Mouse (Mus musculus): Measurements from ENCODE around the gene Grk2. TPM values are rescaled to one million over a fixed set of nuclear protein-coding genes. Genes with fewer than 3 reads are reported as not detected.
A peak's percentile ranks its signal among the peaks of the same experiment; 100 is the strongest.

The Grk2 gene
- polyA plus RNA-seq, 1 experiment from 2014 or later = 18.5 TPM

DNA sequence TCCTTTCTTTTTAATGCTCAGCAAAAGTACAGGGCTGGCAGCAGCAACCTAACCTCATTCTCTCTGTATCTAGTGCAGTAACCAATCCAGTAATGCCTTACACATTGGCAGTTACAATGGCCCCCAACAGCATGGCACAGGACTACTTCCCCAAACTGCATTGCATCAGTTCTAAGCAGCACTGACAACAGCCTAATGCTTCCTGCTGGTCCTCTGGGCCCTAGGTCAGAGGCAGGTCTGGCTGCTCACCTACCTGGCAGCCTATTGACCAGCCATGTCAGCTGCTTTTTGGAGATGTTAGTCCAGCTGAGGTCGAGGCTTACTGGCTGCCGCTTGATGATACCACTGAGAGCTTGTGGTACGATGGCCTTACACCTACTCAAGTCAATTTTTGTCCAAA is 16.1 kb upstream of the Grk2 start:
- H3K9ac ChIP-seq = no peak overlapping the region
- no peaks in the 10 kb centered on the region for H3K4me1 ChIP-seq
- no peak for ATAC-seq (ENCODE audit: insufficient number of reproducible peaks, low FRiP score, low TSS enrichment, low read depth)
- H3K4me3 ChIP-seq = no peak overlapping the region
- H3K9me3 ChIP-seq = no peaks in the 10 kb centered on the region
- H3K27me3 ChIP-seq = no peaks in the 10 kb centered on the region
- no peak overlapping the region for H3K4me2 ChIP-seq
- no peak overlapping the region for H3K27ac ChIP-seq
- H3K36me3 ChIP-seq = peaks cover 95% of the 10 kb centered on the region
- 91% methylated on average over 3 of the region's 3 CpGs for WGBS

- 71% methylated on average over 1 of the region's 1 CpGs for WGBS
- Histone ChIP-seq H3K4me1 (no peaks in the 10 kb centered on the region), H3K27ac (no peak overlapping the region), H3K27me3 (no peaks in the 10 kb centered on the region), H3K4me3 (no peak overlapping the region), H3K9me3 (no peaks in the 10 kb centered on the region), H3K36me3 (peaks cover 94% of the 10 kb centered on the region), H3K4me2 (no peak overlapping the region), H3K9ac (no peak overlapping the region)
- ATAC-seq (ENCODE audit: insufficient number of reproducible peaks, low FRiP score, low TSS enrichment, low read depth) = no peak
Observed at GRCm38 (mm10) chr19:4321622-4322021, 15.6 kb upstream of the Grk2 start.

DNA sequence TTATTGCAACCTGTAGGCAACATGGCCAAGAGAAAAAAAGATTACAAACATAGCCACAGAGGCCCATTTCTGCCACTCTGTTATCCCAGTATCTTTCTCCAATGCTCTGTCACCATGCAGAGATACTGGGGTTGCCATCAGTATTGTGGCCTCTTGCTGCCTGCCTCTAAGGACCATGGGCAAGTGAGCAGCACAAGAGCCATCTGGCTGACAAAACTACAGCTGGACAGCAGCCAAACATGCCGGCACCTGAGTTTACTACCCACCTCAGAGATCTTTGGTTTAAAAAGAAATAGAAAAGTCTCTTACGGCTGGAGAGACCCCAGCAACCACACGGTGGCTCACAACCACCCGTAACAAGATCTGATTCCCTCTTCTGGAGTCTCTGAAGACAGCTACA is 13.2 kb upstream of the Grk2 start:
- no peak overlapping the region for H3K9ac ChIP-seq
- 0 out of 2 replicates have a peak, but pooled peaks cover 3% of the 10 kb centered on the region for H3K4me1 ChIP-seq
- peaks cover 78% of the 10 kb centered on the region for H3K36me3 ChIP-seq
- ATAC-seq (ENCODE audit: insufficient number of reproducible peaks, low FRiP score, low TSS enrichment, low read depth) = no peak
- no peaks in the 10 kb centered on the region for H3K9me3 ChIP-seq
- no peak overlapping the region for H3K4me2 ChIP-seq
- no peak overlapping the region for H3K27ac ChIP-seq
- no peak overlapping the region for H3K4me3 ChIP-seq
- 42% methylated on average over 4 of the region's 4 CpGs for WGBS
- H3K27me3 ChIP-seq = no peaks in the 10 kb centered on the region

DNA sequence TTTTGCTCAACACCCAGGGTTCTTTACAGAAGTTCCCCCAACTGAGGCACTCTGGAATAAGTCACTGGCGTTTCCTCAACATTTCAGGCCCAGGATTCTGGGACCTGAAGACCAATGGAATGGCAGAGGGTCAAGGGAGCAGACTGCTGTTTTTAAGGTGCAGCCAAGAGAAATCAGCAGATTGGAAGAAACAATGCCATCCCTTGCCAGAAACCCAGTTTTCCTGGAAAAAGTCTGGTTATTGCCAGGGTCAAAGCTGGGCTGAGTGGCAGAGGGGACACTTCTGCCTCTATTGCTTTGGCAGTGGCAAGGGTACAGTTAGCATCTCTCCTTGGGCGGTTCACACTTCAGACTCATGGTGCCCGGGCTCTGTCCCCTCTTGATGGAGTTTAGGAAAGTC is 11.2 kb upstream of the Grk2 start:
- Histone ChIP-seq H3K4me1 (0 out of 2 replicates have a peak, but pooled peaks cover 3% of the 10 kb centered on the region), H3K4me2 (no peak overlapping the region), H3K27me3 (no peaks in the 10 kb centered on the region), H3K4me3 (no peak overlapping the region), H3K36me3 (peaks cover 75% of the 10 kb centered on the region), H3K9ac (no peak overlapping the region), H3K27ac (no peak overlapping the region), H3K9me3 (no peaks in the 10 kb centered on the region)
- WGBS = 85% methylated on average over 3 of the region's 3 CpGs
- ATAC-seq (ENCODE audit: insufficient number of reproducible peaks, low FRiP score, low TSS enrichment, low read depth) = no peak

GRCm38 (mm10) chr19:4315223-4315944 is 9.4 kb upstream of the Grk2 start:
- no peak for ATAC-seq (ENCODE audit: insufficient number of reproducible peaks, low FRiP score, low TSS enrichment, low read depth)
- no peaks in the 10 kb centered on the region for H3K9me3 ChIP-seq
- peaks cover 59% of the 10 kb centered on the region for H3K36me3 ChIP-seq
- H3K27me3 ChIP-seq = no peaks in the 10 kb centered on the region
- no peak overlapping the region for H3K4me2 ChIP-seq
- H3K27ac ChIP-seq = no peak overlapping the region
- 0 out of 2 replicates have a peak, but pooled peaks cover 3% of the 10 kb centered on the region for H3K4me1 ChIP-seq
- no peak overlapping the region for H3K9ac ChIP-seq
- no peak overlapping the region for H3K4me3 ChIP-seq
- 81% methylated on average over 6 of the region's 6 CpGs for WGBS

DNA sequence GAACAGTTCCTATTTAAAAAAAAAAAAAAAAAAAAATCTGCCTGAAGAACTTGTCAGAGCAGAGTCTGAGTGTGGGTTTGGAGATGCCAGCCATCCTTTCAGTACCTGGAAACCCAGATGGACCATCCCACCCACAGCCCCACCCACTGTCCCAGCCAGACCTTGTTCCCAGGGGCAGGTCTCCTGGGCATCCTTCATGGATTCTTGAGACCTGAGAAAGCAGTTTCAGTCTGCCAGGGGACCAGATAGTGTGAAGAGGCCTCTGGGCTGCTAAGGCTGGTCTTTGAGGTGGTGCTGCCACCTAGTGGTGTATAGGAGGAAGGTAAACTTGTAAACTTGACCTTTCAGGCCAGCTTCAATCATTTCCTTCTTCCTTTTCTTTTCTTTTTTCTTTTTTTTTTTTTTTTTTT is 3.8 kb upstream of the Grk2 start:
- Histone ChIP-seq H3K27ac (no peak overlapping the region), H3K4me3 (no peak overlapping the region), H3K9ac (no peak overlapping the region), H3K36me3 (peaks cover 17% of the 10 kb centered on the region), H3K4me1 (peaks cover 17% of the 10 kb centered on the region), H3K27me3 (no peaks in the 10 kb centered on the region), H3K4me2 (no peak overlapping the region), H3K9me3 (no peaks in the 10 kb centered on the region)
- ATAC-seq (ENCODE audit: insufficient number of reproducible peaks, low FRiP score, low TSS enrichment, low read depth) = no peak

DNA sequence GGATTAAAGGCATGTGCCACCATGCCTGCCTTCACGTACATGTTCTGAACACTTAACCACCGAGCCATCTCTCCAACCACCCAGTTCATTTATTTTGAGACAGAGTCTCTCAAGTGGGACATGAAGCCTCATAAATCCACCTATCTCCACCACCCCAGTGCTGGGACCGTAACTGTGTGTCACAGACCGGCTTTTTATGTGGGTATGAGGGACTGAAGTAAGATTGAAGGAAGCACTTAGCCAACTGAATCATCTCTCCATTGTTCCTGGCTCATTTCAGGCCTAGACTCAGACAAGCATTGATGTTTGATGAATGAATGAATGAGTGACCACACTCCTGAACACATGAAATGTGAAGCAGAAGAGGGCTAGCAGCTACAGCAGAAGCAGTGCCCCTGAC is 3.3 kb upstream of the Grk2 start:
- H3K36me3 ChIP-seq = peaks cover 15% of the 10 kb centered on the region
- 90% methylated on average over 4 of the region's 4 CpGs for WGBS
- H3K4me2 ChIP-seq = no peak overlapping the region
- no peaks in the 10 kb centered on the region for H3K27me3 ChIP-seq
- no peak overlapping the region for H3K4me3 ChIP-seq
- no peaks in the 10 kb centered on the region for H3K9me3 ChIP-seq
- H3K9ac ChIP-seq = no peak overlapping the region
- no peak overlapping the region for H3K27ac ChIP-seq
- H3K4me1 ChIP-seq = peaks cover 22% of the 10 kb centered on the region
- no peak for ATAC-seq (ENCODE audit: insufficient number of reproducible peaks, low FRiP score, low TSS enrichment, low read depth)

GRCm38 (mm10) chr19:4305491-4306189 is 382 bp downstream of the Grk2 start:
- peak overlapping the region; percentile 71 for H3K4me2 ChIP-seq
- peaks cover 59% of the 10 kb centered on the region for H3K4me1 ChIP-seq
- no peaks in the 10 kb centered on the region for H3K27me3 ChIP-seq
- H3K36me3 ChIP-seq = no peaks in the 10 kb centered on the region
- peak; percentile 51 for ATAC-seq (ENCODE audit: insufficient number of reproducible peaks, low FRiP score, low TSS enrichment, low read depth)
- peak overlapping the region; percentile 99 for H3K4me3 ChIP-seq
- peak overlapping the region; percentile 87 for H3K27ac ChIP-seq
- peak overlapping the region; percentile 94 for H3K9ac ChIP-seq
- 0% methylated on average over 53 of the region's 68 CpGs for WGBS
- no peaks in the 10 kb centered on the region for H3K9me3 ChIP-seq

GRCm38 (mm10) chr19:4304871-4305321 is 1.1 kb downstream of the Grk2 start:
- Histone ChIP-seq H3K4me1 (peaks cover 66% of the 10 kb centered on the region), H3K27ac (0 out of 2 replicates have a peak overlapping the region, but pooled peaks have one; percentile 33), H3K36me3 (no peaks in the 10 kb centered on the region), H3K4me3 (peak overlapping the region; percentile 99), H3K4me2 (peak overlapping the region; percentile 71), H3K27me3 (no peaks in the 10 kb centered on the region), H3K9ac (peak overlapping the region; percentile 94; the same call in 1 of the 2 replicates), H3K9me3 (no peaks in the 10 kb centered on the region)
- no peak for ATAC-seq (ENCODE audit: insufficient number of reproducible peaks, low FRiP score, low TSS enrichment, low read depth)
- WGBS = 52% methylated on average over 4 of the region's 4 CpGs

GRCm38 (mm10) chr19:4304251-4304821 is 1.7 kb downstream of the Grk2 start:
- H3K4me1 ChIP-seq = peaks cover 72% of the 10 kb centered on the region
- ATAC-seq (ENCODE audit: insufficient number of reproducible peaks, low FRiP score, low TSS enrichment, low read depth) = no peak
- H3K36me3 ChIP-seq = no peaks in the 10 kb centered on the region
- H3K27me3 ChIP-seq = no peaks in the 10 kb centered on the region
- H3K9me3 ChIP-seq = no peaks in the 10 kb centered on the region
- peak overlapping the region; percentile 71 for H3K4me2 ChIP-seq
- peak overlapping the region; percentile 99 for H3K4me3 ChIP-seq
- peak overlapping the region; percentile 14; the same call in 1 of the 2 replicates for H3K27ac ChIP-seq
- H3K9ac ChIP-seq = no peak overlapping the region
- 64% methylated on average over 5 of the region's 5 CpGs for WGBS

GRCm38 (mm10) chr19:4303640-4303995 is 2.4 kb downstream of the Grk2 start:
- Histone ChIP-seq H3K27ac (0 out of 2 replicates have a peak overlapping the region, but pooled peaks have one; percentile 81), H3K9me3 (no peaks in the 10 kb centered on the region), H3K4me1 (peaks cover 79% of the 10 kb centered on the region), H3K9ac (no peak overlapping the region), H3K27me3 (no peaks in the 10 kb centered on the region), H3K4me2 (peak overlapping the region; percentile 71; the same call in 1 of the 2 replicates), H3K36me3 (no peaks in the 10 kb centered on the region), H3K4me3 (no peak overlapping the region)
- no peak for ATAC-seq (ENCODE audit: insufficient number of reproducible peaks, low FRiP score, low TSS enrichment, low read depth)
- WGBS = 87% methylated on average over 5 of the region's 5 CpGs
